Mouse (Mus musculus) Patski (cell line): Measurements from ENCODE around the gene Gng3. TPM values are rescaled to one million over a fixed set of nuclear protein-coding genes. Genes with fewer than 3 reads are reported as not detected.
"Not testable (repeated sequence)": the region's sequence is repeated elsewhere in the genome, so short reads cannot be mapped to it uniquely, and the experiment has no call there.

Experiments used
- ATAC-seq: fragments of 100-300 bp; one replicate; pipeline ENCODE4 v1.8.0; 2021
- CTCF ChIA-PET: fragments of 350-600 bp; sonication (Branson Sonifier 250); formaldehyde crosslinking; loops from one replicate; lab custom pipeline; 2022; ENCODE audit warnings: inconsistent platforms; lab: Charles Lee
- POLR2A ChIA-PET: fragments of 350-600 bp; sonication (Branson Sonifier 250); formaldehyde crosslinking; loops from one replicate; lab custom pipeline; 2022; ENCODE audit warnings: antibody characterized with exemption, inconsistent platforms; lab: Charles Lee
- DNase-seq: peaks from one replicate; pipeline ENCODE4 v3.0.0-alpha.2; 2011; ENCODE audit warnings: low read depth, low spot score
- H3K27me3 ChIP-seq: fragments of 371-371 bp; one replicate; pipeline ENCODE4 v1.5.1; 2021
- CTCF ChIP-seq: fragments of 100-300 bp; IDR thresholded peaks from one replicate; pipeline ENCODE4 v1.5.1; 2021
- in situ Hi-C: fragments of 300-500 bp; cut with MboI; formaldehyde crosslinking; loops from 3 replicates; pipeline ENCODE4 v1.11.1; 2018; ENCODE audit warnings: low pct_unique_long_range_greater_than_20kb, mixed read lengths
- polyA plus RNA-seq: library from polyadenylated mRNA; unstranded; gene quantifications from one replicate; pipeline ENCODE4 v1.2.3, GENCODE M21; 2021

The Gng3 gene
- polyA plus RNA-seq, 1 experiment from 2014 or later: 0.50 TPM

- ATAC-seq: peak; percentile 89
- peak; percentile 84 for DNase-seq
- POLR2A ChIA-PET: interaction anchor here (0.7 to 1.7 kb wide), 4 partner anchors 9 to 19 kb away, joined by 3 to 7 read pairs (median 3); partner anchors contain the start of genes 1810009A15Rik and Gm49416
- TF ChIP-seq CTCF: no peak
- CTCF ChIA-PET: no interaction called here
- in situ Hi-C loops: loop anchor here (25.0 kb wide), 1 partner anchor 566 kb away; no protein-coding TSS in a partner anchor
- H3K27me3 ChIP-seq: no peaks in the 10 kb centered on the region
These were observed 32.5 kb upstream of the Gng3 start, which contains the start of gene Ubxn1 for GRCm38 (mm10) chr19:8871267-8872186. TSS of gene Ubxn1 (plus strand) at chr19:8871496.

DNA sequence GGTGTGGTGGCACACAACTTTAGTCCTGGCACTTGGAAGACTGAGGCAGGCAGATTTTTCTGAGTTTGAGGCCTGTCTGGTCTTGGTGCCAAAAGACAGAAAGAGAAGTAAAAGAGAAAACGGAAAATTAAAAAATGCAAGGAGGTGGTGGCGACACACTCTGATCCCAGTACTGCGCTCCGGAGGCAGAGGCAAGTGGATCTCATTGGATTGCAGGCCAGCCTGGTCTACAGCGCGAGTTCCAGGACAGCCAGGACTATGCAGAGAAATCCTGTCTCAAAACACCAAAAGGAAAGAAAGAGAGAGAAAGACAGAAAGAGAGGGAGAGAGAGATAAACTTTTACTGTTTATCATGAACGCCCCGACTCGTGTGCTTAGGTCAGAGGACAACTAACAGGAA lies 31.8 kb upstream of the Gng3 start:
- DNase-seq: no peak
- no peak for ATAC-seq
- no peak for TF ChIP-seq CTCF
- no peaks in the 10 kb centered on the region for H3K27me3 ChIP-seq
- POLR2A ChIA-PET: interaction anchor here (0.7 to 1.7 kb wide), 4 partner anchors 9 to 18 kb away, joined by 3 to 7 read pairs (median 3); partner anchors contain the start of genes 1810009A15Rik and Gm49416
- in situ Hi-C loops: loop anchor here (25.0 kb wide), 1 partner anchor 566 kb away; no protein-coding TSS in a partner anchor
- CTCF ChIA-PET: no interaction called here

- POLR2A ChIA-PET: interaction anchor here (0.6 kb wide), 1 partner anchor 8 kb away, joined by 7 read pairs; no protein-coding TSS in a partner anchor
- CTCF ChIA-PET, ATAC-seq, H3K27me3 ChIP-seq, DNase-seq: not testable (repeated sequence)
- in situ Hi-C loops: loop anchor here (25.0 kb wide), 1 partner anchor 567 kb away; no protein-coding TSS in a partner anchor
These were observed 31.4 kb upstream of the Gng3 start for GRCm38 (mm10) chr19:8870381-8870780.

DNA sequence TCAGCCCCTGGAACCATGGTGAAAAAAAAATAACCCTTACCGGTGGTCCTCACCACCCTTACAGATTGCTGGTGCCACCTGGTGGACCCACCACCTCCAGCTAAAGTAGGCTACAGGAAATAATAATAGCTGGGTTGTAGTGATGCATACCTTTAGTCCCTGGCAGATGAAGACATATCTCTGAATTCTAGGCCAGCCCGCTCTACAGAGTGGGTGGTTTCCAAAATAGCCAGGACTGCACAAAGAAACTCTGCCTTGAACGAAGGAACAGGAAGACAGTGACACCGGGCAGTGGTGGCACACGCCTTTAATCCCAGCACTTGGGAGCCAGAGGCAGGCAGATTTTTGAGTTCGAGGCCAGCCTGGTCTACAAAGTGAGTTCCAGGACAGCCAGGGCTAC lies 25.3 kb upstream of the Gng3 start:
- ATAC-seq: no peak
- no peak for DNase-seq
- CTCF ChIA-PET: no interaction called here

GRCm38 (mm10) chr19:8859018-8859417 lies 20.0 kb upstream of the Gng3 start:
- no peak for DNase-seq
- CTCF ChIA-PET: interaction anchor here (0.9 to 2.0 kb wide), 8 partner anchors 14 to 254 kb away, joined by 3 to 11 read pairs (median 4); no protein-coding TSS in a partner anchor
- in situ Hi-C loops: loop anchor here (25.0 kb wide), 1 partner anchor 578 kb away; no protein-coding TSS in a partner anchor
- POLR2A ChIA-PET: interaction anchor here (0.9 kb wide), 1 partner anchor 9 kb away, joined by 3 read pairs; the partner anchor contains the start of gene Lrrn4cl
- H3K27me3 ChIP-seq: no peaks in the 10 kb centered on the region
- no peak for ATAC-seq
- peak; percentile 71 for TF ChIP-seq CTCF

More for the DNA sequence above, 25.3 kb upstream of the Gng3 start:
- POLR2A ChIA-PET: interaction anchor here (0.6 kb wide), 1 partner anchor 28 kb away, joined by 3 read pairs; the partner anchor contains the start of gene Ints5
- H3K27me3 ChIP-seq: no peaks in the 10 kb centered on the region
- no peak for TF ChIP-seq CTCF
- in situ Hi-C loops: loop anchor here (25.0 kb wide), 1 partner anchor 573 kb away; no protein-coding TSS in a partner anchor

DNA sequence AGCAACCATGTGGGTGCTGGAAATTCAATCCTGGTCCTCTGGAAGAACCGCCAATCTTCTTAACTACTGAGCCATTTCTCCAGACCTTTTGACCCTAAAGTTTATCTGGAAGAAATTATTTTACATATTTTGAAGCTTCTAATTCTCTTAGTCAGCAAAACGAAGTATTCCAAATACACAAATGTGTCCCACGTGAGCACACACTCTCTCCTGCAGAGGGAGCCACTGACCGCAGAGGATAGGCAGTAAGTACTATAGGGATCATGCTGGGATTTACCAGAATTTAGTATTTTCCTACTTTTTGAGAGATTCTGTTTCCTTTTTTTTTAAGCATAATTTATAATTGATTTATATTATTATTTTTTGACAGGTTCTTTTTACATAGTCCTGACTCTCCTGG lies 18.7 kb upstream of the Gng3 start:
- DNase-seq: no peak
- in situ Hi-C loops: loop anchor here (25.0 kb wide), 1 partner anchor 580 kb away; no protein-coding TSS in a partner anchor

GRCm38 (mm10) chr19:8853117-8853516 lies 14.1 kb upstream of the Gng3 start:
- ChIA-PET CTCF (interaction anchor here (1.7 to 3.0 kb wide), 3 partner anchors 8 to 257 kb away, joined by 3 to 13 read pairs (median 7); no protein-coding TSS in a partner anchor), POLR2A (interaction anchor here (0.5 to 1.1 kb wide), 2 partner anchors 18 to 93 kb away, joined by 3 read pairs; partner anchors contain the start of gene Ubxn1)
- no peak for TF ChIP-seq CTCF
- in situ Hi-C loops: loop anchor here (25.0 kb wide), 1 partner anchor 584 kb away; no protein-coding TSS in a partner anchor
- no peak for DNase-seq
- no peaks in the 10 kb centered on the region for H3K27me3 ChIP-seq
- ATAC-seq: no peak

More for the DNA sequence above, 18.7 kb upstream of the Gng3 start:
- ChIA-PET CTCF (interaction anchor here (2.0 kb wide), 1 partner anchor 252 kb away, joined by 11 read pairs; no protein-coding TSS in a partner anchor), POLR2A (no interaction called here)
- TF ChIP-seq CTCF: peak; percentile 71
- no peaks in the 10 kb centered on the region for H3K27me3 ChIP-seq
- ATAC-seq: no peak

GRCm38 (mm10) chr19:8852236-8852928 lies 13.4 kb upstream of the Gng3 start:
- in situ Hi-C loops: loop anchor here (25.0 kb wide), 1 partner anchor 585 kb away; no protein-coding TSS in a partner anchor
- DNase-seq (no peak), ATAC-seq (no peak)
- no peaks in the 10 kb centered on the region for H3K27me3 ChIP-seq
- TF ChIP-seq CTCF: no peak
- ChIA-PET CTCF (interaction anchor here (0.9 to 3.0 kb wide), 4 partner anchors 7 to 257 kb away, joined by 3 to 13 read pairs (median 6); no protein-coding TSS in a partner anchor), POLR2A (interaction anchor here (1.1 kb wide), 1 partner anchor 19 kb away, joined by 3 read pairs; the partner anchor contains the start of gene Ubxn1)

GRCm38 (mm10) chr19:8851639-8852038 lies 12.6 kb upstream of the Gng3 start:
- no peak for DNase-seq
- no peak for ATAC-seq
- H3K27me3 ChIP-seq: no peaks in the 10 kb centered on the region
- in situ Hi-C loops: loop anchor here (25.0 kb wide), 1 partner anchor 586 kb away; no protein-coding TSS in a partner anchor
- CTCF ChIA-PET: interaction anchor here (0.9 to 1.9 kb wide), 3 partner anchors 9 to 258 kb away, joined by 3 to 7 read pairs (median 4); no protein-coding TSS in a partner anchor
- no peak for TF ChIP-seq CTCF
- POLR2A ChIA-PET: no interaction called here
